Mouse (Mus musculus): ENCODE data around the gene Serpina1e. TPM values are rescaled to one million over a fixed set of nuclear protein-coding genes. Genes with fewer than 3 reads are reported as not detected.
A peak's percentile ranks its signal among the peaks of the same experiment; 100 is the strongest.

Gene Serpina1e
- total RNA-seq (2021) = under 1 TPM in 1 of 2 experiments, not detected in 1; 0.56 TPM
- long read RNA-seq, experiment 1 = 0 reads
- long read RNA-seq, experiment 2 = 0 reads

- DNase-seq (ENCODE audit: low spot score in 2 of 2) = no peak
Measured at GRCm38 (mm10) chr12:103958798-103959197, at the start of gene Serpina1e. Gene Serpina1e (minus strand): TSS chr12:103958975.

- DNase-seq (ENCODE audit: low spot score in 2 of 2) = no peak
Measured at GRCm38 (mm10) chr12:104004689-104005088, 45.9 kb upstream of the Serpina1e start.

- no peak for DNase-seq (ENCODE audit: low spot score in 2 of 2)
Measured at GRCm38 (mm10) chr12:104003238-104003612, 44.5 kb upstream of the Serpina1e start.

- DNase-seq (ENCODE audit: low spot score in 2 of 2) = peak; percentile 21 to 24
Measured at GRCm38 (mm10) chr12:104002569-104003237, 43.9 kb upstream of the Serpina1e start.

- DNase-seq (ENCODE audit: low spot score in 2 of 2) = no peak
Measured at GRCm38 (mm10) chr12:104000594-104000993, 41.8 kb upstream of the Serpina1e start.

- DNase-seq (ENCODE audit: low spot score in 2 of 2) = no peak
Measured at GRCm38 (mm10) chr12:103999611-104000010, 40.8 kb upstream of the Serpina1e start.

- no peak for DNase-seq (ENCODE audit: low spot score in 2 of 2)
Measured at GRCm38 (mm10) chr12:103996513-103996912, 37.7 kb upstream of the Serpina1e start.

- peak; percentile 68 to 72 for DNase-seq (ENCODE audit: low spot score in 2 of 2)
Measured at GRCm38 (mm10) chr12:103995292-103996072, 36.7 kb upstream of the Serpina1e start.

- DNase-seq (ENCODE audit: low spot score in 2 of 2) = no peak
Measured at GRCm38 (mm10) chr12:103992945-103993344, 34.2 kb upstream of the Serpina1e start.

GRCm38 (mm10) chr12:103989857-103990256, 31.1 kb upstream of the Serpina1e start, which contains the start of gene Serpina11:
Gene Serpina11 (minus strand): TSS chr12:103989957.
- DNase-seq (ENCODE audit: low spot score in 2 of 2) = no peak

- no peak for DNase-seq (ENCODE audit: low spot score in 2 of 2)
Measured at GRCm38 (mm10) chr12:103989514-103989767, 30.7 kb upstream of the Serpina1e start.

GRCm38 (mm10) chr12:103988754-103989513, 30.2 kb upstream of the Serpina1e start:
- DNase-seq (ENCODE audit: low spot score in 2 of 2) = no peak

GRCm38 (mm10) chr12:103985868-103986267, 27.1 kb upstream of the Serpina1e start:
- no peak for DNase-seq (ENCODE audit: low spot score in 2 of 2)

- DNase-seq (ENCODE audit: low spot score in 2 of 2) = peak; percentile 33 to 55
Measured at GRCm38 (mm10) chr12:103984935-103985334, 26.2 kb upstream of the Serpina1e start.

GRCm38 (mm10) chr12:103981646-103982360, 23.0 kb upstream of the Serpina1e start:
- DNase-seq (ENCODE audit: low spot score in 2 of 2) = no peak

GRCm38 (mm10) chr12:103978294-103978693, 19.5 kb upstream of the Serpina1e start:
- no peak for DNase-seq (ENCODE audit: low spot score in 2 of 2)

GRCm38 (mm10) chr12:103977846-103978245, 19.1 kb upstream of the Serpina1e start:
- peak; percentile 19 to 30 for DNase-seq (ENCODE audit: low spot score in 2 of 2)

- no peak for DNase-seq (ENCODE audit: low spot score in 2 of 2)
Measured at GRCm38 (mm10) chr12:103977060-103977459, 18.3 kb upstream of the Serpina1e start.

- DNase-seq (ENCODE audit: low spot score in 2 of 2) = no peak
Measured at GRCm38 (mm10) chr12:103971080-103971479, 12.3 kb upstream of the Serpina1e start.

GRCm38 (mm10) chr12:103969577-103970116, 10.9 kb upstream of the Serpina1e start:
- no peak for DNase-seq (ENCODE audit: low spot score in 2 of 2)

GRCm38 (mm10) chr12:103966761-103967160, 8.0 kb upstream of the Serpina1e start:
- no peak for DNase-seq (ENCODE audit: low spot score in 2 of 2)

Data from adrenal gland, adult 18-20 months (tissue).